Mouse (Mus musculus) retina, postnatal 7 days (tissue): Measurements from ENCODE around the gene Sypl2.

Source experiments
- DNase-seq: peaks from one replicate; pipeline ENCODE4 v3.0.0-alpha.2; 2012; ENCODE audit warnings: low read depth, low spot score

Sypl2 gene

DNA sequence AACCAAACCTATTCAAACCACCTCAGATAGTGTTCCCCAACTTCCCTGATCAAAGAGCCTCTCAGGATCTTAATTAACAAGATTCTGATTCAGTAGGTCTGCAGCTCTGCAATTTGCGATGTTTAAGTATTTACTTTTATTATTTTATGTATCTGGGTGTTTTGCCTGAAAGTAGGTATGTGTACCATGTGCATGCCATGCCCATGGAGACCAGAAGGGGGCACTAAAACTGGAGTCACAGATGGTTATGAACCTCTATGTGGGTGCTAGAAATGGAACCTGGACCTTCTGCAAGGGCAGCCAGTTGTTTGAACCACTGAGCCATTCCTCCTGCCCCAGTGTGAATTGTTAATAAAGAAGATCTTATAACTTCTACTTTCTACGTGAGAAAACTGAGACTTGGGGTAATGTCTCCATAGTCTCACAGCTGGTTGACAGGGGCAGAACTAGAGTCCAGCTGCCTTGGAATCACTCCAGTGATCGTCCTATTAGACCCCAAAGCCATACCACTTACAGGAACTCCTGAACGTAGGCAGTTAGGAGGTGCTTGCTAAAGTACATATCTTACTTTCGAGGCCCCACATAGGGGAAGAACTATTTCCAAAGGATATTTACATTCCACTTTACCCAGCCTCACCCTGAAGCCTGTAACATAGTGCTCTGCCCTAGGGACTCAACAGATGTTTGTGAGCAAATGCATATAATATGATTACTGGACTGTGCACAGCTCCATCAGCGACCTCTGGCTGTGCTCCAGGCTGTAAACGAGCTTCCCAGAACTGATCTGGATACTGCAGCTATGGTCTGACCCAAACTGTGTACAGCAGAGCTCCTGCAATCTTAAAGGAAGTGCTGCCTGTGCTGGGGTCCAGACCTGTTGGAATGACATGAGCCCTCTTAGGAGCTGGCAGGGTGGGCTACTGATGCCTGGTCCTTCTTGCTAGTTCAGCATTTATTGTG is 47.4 kb downstream of the Sypl2 start:
- DNase-seq = no peak

DNA sequence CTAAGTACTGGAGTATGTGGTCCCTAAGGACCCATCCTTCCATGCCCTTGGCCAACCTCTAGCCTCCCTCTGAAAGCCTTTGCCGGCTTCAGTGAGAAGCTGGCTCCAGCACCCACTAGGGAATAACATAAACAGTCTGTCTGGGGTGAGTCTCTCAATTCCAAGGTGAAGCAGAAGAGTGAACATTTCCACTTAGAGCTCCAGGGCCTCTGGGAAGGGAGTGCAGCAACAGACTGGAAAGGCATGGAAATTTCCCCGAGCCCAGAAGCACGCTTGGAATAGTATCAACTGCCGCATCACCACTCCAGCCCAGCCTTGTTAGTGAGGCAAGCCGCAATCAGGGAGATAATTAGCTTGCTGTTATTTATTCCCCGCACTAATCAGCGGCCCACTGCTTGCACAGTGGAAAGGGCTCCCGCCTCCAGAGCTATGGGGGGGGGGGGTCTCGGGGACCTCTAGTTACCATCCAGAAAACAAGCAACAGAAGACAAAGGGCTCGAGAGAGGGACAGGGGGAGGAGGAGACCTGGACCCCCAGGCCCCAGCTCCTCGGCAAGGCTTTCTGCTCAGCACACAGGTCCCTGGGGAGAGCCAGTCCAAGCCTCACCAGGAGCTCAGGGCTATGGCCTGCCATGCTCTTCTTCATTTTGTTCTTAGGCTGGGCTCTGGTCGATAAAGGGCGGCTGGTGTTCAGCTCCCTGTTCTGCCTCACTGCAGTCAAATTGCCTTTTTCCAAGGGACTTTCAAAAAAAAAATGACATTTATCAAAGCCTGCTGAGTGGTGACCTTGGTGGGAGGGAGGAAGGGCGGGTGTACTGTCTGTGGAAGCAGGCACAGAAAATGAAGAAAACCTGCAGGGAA is 51.5 kb downstream of the Sypl2 start:
- DNase-seq = no peak

DNA sequence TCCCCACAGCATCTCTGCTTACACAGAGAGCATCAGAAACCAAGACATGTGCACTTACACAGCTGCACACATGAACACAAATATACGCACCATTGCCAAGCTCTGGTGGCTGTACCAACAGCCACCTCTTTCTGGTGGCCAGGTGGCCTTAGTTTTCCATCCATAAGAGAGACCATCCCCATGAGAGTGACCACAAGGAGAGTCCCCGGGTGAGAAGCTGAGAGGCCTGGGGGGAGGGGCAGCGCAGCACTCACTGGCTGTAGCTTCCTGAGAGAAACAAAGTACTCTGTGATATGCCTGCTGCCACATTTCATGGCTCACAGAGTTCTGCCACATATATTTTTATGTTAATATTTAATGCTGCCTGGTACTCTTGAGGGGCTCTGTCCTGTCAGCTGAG is 57.2 kb downstream of the Sypl2 start:
- DNase-seq = no peak

DNA sequence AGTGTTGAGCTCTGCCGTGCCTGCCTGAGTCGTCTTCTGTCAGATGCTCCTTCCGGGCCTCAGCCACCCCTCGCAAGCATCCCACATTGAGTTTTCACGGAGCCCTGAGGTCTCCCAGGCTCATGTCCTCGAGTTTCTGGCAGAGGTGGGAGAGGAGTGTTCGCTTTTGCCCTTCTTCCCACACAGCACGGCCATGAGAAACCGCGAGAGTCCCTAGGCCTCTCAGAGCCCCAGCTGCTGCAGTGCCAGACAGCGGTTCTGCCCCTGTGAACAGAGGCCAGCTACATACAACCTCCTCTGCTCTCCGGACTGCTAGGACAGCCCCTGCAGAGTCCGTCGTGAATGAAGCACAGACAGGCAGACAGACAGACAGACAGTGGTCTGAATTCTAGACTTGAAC is 58.9 kb downstream of the Sypl2 start:
- no peak for DNase-seq

DNA sequence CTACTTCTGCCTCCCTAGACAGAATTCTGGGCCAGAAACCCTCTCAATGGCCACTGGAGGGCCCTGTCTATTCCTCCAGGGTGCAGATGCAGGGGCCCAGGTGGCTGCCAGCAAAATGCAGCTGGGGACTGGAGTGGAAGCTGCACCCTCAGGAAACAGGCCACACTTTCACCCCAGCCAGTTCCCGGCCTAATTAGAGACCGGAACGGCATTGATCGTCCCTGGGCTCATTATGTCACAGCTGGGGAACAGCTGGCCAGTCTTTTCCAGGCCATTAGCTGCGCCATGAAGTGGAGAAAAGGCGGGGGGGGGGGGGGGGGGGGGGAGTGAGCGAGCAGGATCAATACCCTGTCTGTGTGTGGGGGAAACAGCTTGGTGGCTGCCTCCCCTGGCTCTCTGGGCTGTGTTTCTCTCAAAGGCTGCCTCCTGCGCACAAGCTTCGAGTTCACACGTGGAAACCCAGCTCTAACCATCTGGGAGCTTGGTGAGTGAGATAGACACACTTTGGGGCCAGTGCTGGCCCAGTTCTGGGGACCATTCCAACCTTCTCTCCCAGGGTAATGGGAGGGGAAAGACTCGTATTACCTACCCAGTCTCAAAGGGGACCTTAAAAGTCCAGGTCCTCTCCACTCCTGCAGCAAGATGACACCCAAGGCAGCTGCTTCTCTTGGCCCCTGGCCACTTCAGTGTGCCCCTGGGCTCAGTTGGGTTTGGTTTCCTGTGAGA is 59.8 kb downstream of the Sypl2 start:
- DNase-seq = no peak

DNA sequence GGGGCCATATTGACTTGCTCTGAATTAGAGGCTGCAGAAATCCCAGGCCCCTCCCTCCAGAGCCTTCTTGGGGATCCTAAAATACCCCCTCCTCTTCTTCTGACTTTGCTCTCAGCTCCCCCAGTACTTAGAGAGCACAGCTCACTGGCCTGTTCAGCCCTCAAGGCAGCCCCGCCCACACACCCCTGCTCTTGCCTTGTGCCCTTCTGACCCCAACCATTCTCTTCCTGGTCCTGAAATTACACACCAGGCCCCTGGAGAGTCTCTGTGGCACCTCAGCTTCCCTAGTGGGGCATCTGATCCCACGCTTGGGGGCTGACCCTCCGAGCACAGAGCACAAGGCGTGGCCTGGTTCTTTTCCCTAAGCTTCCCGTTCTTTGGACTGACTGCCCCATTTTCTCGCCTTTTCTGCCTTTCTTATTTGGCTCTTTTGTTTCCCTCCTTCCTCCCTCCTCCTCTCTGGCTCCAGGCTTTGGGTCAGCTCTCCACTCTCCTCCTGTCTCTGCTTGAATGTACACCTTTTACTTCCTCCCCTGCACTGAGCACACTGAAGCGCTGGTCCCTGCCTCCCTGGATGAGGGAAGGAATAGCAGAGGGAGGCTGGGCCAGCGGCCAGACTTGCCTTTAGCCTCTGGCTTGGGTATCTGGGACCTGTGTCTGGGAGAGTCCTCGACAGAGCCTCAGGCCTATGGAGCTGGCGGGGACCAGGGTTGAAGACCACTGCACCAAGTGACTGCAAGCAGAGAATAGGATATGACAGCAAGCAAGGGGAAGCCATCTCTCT is 60.7 kb downstream of the Sypl2 start:
- no peak for DNase-seq

DNA sequence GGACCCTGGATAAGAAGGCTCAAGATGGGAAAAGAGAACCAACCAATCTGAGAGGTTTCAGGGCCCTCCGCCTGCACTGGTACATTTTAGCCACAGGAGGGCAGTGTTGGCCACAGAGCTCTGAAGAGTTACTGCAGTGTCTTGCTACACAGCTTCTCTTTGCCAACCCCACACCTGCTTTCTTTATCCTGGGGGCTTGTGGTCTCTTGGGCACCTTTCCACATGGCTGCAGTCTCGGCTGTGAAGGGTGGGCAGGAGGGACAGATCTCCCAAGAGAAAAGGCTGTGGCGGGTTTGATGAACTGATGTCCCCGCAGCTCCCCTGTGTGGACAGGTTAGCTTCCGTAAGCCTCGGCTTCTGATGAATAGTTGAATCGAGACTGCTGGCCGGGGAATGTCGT is 61.6 kb downstream of the Sypl2 start:
- peak; percentile 67 for DNase-seq

DNA sequence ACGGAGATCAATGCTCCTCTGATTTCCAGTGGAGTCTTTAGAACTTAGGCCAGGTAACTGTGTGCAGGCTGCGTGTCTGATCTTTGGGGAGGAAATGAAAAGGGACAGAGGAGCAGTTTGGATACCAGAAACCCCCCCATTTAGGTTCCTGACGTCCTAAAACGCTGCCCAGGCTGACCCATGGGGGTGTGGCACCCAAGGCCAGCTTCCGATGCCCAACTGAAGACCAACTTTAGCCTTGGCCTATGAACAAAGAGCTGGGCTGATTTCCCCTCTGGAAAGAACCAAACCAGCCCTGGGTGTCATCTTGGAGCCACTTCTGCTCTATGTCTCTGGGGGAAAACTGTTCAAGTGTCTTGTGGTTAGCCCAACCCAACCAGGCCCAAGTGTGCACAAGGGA is 62.4 kb downstream of the Sypl2 start:
- no peak for DNase-seq
